In the genomic region with DNA sequence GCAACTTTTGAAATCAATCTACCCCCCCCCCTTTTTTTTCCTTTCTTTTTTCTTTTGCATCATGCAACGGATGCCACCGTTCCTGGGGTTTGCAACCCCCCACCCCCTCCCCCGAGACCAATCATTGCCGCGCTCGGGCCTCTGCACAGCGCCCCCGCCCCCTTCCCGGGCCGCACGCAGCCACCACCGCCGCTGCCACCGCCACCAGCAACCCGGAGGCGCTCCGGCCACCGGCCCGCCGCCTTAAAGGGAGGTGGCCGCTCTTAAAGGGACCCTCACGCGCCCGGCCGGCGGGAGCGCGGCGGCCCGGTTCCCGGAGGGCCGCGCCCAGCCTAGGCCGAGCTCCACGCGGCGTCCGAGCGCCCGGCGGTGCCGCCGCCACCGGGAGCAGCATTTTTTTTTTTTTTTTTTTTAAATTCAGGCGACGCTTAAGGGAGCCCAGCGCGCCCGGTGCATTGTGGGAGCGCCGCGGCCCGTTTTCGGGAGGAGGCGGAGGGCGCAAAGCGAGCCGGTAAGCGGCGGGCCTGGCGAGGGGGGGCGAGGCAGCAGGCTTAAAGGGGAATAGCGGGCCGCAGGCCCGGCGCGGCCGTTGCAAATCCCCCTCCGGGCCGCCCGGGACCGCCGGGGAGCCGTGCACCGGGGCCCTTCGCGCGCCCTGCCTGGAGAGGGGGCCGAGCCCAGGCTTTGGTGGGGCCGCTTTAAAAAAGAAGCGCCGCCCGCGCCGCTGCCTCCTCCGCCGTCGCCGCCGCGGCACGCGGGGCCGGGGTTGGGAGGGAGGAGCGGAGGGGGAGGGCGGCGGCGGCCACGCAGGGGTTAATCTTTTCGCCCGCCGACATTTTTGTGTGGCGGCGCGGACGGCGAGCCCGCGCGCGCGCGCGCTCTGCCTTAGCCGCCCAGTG, we compare ENCODE assay signal across 8 mouse cellular contexts. TPM values are rescaled to one million over a fixed set of nuclear protein-coding genes. Genes with fewer than 3 reads are reported as not detected.
DNase-seq lines count a peak whose midpoint lies in the region; ATAC-seq and TF ChIP-seq lines count a peak whose summit lies in the region.

A gene (plus strand): TSS at position 215 of the 899 bp plus-strand sequence.

- H3K4me1 ChIP-seq in hindbrain, embryonic 12.5 days: peaks cover 20% of the 10 kb centered on the region

- TF ChIP-seq CTCF in Patski (IDR thresholded peaks at IDR 0.05): no peak

- no peaks in the 10 kb centered on the region for H3K9me3 ChIP-seq in hindbrain, embryonic 12.5 days (replicated peaks)

- CTCF ChIA-PET in Patski (lab: Charles Lee): no interaction called here

- peak; percentile 74 for ATAC-seq in Patski
- ATAC-seq in hindbrain, embryonic 12.5 days (ENCODE audit: low FRiP score): peak; percentile 82

- peak within 1 kb of the TSS; percentile 100 for H3K27ac ChIP-seq in hindbrain, embryonic 12.5 days

- DNase-seq in Patski (ENCODE audit: low read depth, low spot score): no peak
- DNase-seq in cerebellum, postnatal 10 days: peak; percentile 95 to 96
- DNase-seq in frontal cortex, postnatal 14 days (ENCODE audit: low spot score in 2 of 2): peak; percentile 68
- DNase-seq in layer of hippocampus, postnatal 14 days (ENCODE audit: low spot score in 2 of 2): peak; percentile 83 to 85
- DNase-seq in lung, postnatal 10 days: peak; percentile 88
- peak; percentile 68 for DNase-seq in ovary, postnatal 14 days (ENCODE audit: low spot score)
- DNase-seq in thymus, postnatal 10 days (ENCODE audit: low spot score in 2 of 2): peak; percentile 74 to 77

- no peaks in the 10 kb centered on the region for H3K27me3 ChIP-seq in Patski
- no peaks in the 10 kb centered on the region for H3K27me3 ChIP-seq in hindbrain, embryonic 12.5 days

- peak within 1 kb of the TSS; percentile 99 for H3K9ac ChIP-seq in hindbrain, embryonic 12.5 days

- in situ Hi-C loops in Patski (cut with MboI; ENCODE audit: low pct_unique_long_range_greater_than_20kb): no loop called here

- WGBS in hindbrain, embryonic 12.5 days: under 1% methylated on average over 88 of the region's 115 CpGs

- peak within 1 kb of the TSS; percentile 79 for H3K4me2 ChIP-seq in hindbrain, embryonic 12.5 days (replicated peaks)

- POLR2A ChIA-PET in Patski (lab: Charles Lee): interaction anchor here (0.6 kb wide), 2 partner anchors 8 kb away, joined by 3 read pairs; no protein-coding TSS in a partner anchor

- peaks cover 15% of the 10 kb centered on the region for H3K36me3 ChIP-seq in hindbrain, embryonic 12.5 days

- H3K4me3 ChIP-seq in hindbrain, embryonic 12.5 days: peak within 1 kb of the TSS; percentile 92

RNA-seq across cellular contexts. Expression of the gene that starts here (rescaled TPM):
- polyA plus RNA-seq in Patski (2021): 46.6 TPM
- polyA plus RNA-seq in hindbrain, embryonic 12.5 days (2016; fragmentation: Nextera tagmentation; extraction: Ambion mirVana): 109 and 111 TPM in 2 replicates
- total RNA-seq in layer of hippocampus, postnatal 14 days (2021): 10 to 100 TPM; 29.1 to 34.6 TPM
